Mouse (Mus musculus) NIH3T3 (cell line): ENCODE data around the gene 4931414P19Rik.
A peak's percentile ranks its signal among the peaks of the same experiment; 100 is the strongest.

Source experiments
- DNase-seq: peaks from one replicate; pipeline ENCODE4 v3.0.0-alpha.2; 2012; ENCODE audit warnings: low read depth

4931414P19Rik gene

DNA sequence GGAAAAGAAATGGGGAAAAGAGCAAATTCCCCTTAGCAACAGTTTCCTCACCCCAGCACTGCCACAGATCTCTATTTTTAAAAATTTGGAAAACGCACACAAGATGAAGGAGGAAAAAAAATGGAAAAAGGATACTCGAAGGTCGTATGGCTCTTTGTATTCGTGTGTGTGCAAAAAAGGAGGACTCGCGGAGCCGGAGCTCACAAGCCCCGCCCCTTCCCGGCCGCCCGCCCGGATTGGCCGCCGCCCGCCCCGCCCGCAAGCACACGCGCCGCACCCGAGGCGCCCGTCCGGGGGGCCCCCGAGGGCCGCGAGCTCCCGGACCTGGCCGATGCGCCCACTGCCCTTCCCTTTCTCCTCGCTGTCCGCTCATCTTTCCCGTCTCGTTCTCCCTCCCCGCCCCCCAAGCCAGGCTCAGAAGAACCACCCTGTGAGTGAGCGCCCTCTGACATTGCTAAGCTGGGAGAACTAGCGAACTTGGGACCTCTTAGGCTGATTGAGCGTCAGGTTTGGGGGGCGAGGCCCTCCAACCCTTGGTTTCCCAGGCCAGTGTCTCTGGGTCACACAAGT lies at the start of gene 4931414P19Rik:
TSS of gene 4931414P19Rik (minus strand) at position 242 of the 570 bp plus-strand sequence.
- DNase-seq = peak; percentile 85

DNA sequence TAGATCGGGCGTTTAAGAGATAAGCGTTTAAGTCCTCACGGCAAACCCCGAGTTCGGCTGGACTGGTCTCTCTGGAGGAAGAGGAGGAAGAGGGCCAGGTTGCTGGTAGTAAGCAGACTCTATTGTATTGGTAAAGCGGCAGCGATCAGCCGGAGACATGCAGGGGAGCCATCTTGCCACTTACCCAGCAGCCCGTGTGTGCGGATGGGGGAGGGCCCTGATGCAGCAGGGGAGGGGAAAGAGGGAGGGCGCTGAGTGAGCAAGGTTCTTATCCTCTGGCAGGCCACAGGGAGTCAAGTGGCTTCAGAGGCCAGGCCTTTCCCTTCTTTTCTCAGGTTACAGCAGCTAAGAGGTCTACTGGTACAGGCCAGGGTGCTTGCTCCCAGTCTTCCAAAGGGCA lies 47.7 kb upstream of the 4931414P19Rik start:
- peak; percentile 89 for DNase-seq

DNA sequence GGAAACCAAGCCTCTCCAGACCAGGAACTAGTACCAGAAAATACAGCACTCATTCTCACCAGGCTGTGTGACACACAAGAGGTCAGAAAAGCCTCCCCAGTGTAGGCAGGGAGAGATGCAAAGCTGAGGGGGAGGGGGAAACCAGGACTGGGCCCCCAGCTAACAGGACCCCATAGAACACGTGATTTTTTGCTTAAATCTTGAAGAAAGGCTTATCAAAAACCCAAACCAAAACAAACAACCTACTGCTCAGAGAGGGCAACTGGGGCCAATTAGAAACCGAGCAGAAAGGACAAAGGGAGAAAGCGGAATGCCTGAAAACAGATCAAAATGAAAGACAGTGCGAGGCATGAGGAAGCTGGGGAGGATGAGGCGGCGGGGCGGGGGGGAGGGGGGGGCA lies 47.0 kb upstream of the 4931414P19Rik start:
- no peak for DNase-seq

DNA sequence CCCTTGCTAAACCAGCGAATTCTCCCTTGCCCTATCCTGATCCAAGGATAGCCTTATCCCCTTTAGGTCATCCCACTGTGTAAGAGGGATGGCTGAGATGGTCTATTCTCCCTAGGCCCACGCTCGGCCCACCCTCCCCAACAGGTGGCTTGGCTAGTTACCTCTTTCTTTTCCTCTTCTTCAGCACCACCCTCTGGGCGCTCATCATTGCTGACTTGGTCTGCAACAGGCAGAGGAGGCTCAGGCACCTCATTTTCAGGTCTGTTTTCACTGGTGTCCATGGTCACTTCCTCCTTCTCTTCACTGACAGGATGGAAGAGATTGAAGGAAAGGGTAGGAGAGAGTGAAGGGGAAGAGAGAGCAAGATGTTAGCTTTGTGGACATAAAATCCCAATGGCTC lies 45.8 kb upstream of the 4931414P19Rik start:
- DNase-seq = no peak

DNA sequence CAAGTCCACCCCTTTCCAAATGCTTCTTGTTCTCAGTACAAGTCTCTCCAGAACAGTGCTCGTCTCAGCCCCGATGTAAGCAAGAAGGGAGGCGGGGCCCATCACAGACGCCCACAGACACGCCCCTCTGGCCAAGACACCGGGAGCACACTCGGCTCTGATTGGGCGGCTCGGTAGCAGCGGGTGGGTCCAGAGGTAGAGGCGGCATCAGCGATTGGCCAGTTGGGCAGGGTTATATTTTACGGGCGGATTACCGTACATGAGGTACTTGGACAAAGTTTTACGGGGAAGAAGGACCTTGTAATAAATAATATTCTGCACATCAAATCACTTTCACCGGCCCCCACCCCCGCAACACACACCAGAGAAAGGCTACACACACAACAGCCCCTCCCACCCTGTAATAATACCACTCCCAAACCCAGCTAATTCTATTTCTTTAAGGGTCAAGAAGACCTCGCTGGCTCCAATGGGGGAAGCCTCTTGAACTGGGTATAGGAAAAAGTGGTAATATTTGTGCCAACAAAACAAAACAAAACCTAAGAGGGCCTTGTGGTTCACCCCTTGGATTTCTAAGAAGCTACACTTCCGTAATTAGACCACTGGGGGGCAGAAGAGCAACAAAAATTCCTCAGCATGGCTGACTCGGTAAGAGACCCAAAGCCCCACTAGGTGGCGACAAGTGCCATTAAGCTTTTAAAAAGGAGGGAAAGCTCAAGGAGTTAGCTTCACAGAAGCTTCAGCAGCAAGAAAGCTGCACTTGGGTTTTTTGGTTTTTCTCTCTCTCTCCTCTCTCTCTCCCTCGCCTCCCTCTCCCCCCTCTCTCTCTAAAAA lies 45.0 kb upstream of the 4931414P19Rik start:
- peak; percentile 94 for DNase-seq

DNA sequence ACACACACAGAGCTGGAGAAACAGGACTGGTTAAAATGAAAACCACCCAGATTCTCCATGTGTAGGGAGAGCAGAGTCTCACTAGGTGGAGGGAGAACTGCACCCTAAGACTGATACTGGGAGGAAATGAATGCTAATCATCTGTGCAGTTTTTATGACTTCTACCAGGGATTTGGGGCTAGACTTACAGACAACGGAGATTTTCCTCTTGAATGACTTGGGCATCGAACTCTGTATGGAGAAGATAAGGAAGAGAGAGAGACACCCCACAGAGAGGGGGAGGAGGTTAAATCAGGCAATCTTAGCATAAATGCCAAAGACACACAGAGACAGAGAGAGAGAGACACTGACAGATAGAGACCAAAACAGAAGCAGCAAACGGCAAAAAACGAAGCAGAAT lies 42.1 kb upstream of the 4931414P19Rik start:
- DNase-seq = no peak

DNA sequence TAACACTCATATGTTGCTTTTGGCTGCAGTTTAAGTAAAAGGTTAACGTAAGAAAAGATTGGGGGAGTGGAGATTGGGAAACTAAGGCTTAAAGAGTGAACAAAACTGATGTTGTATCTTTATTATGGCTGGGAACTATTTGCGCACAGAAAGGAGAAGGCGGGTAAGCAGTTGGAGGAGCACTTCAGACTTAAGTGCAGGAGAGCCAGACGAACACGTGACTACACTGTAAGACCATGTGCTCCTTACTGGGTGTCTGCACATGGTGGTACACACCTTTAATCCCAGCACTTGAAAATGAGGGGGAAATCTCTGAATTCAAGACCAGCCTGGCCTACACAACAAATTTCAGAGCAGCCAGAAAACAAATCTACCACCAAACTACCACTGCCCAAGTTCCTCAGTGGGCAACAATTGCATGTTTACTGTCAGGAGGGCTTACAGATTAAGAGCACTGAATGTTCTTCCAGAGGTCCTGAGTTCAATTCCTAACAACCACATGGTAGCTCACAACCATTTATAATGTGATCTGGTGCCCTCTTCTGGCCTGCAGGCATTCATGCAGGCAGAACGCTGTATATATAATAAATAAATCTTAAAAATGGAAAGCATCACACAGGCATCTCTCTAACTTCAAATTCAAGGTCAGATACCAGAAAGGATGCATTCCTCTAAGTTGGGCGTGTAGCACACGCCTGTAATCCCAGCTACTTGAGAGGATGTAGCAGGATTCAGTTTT lies 41.3 kb upstream of the 4931414P19Rik start:
- no peak for DNase-seq

DNA sequence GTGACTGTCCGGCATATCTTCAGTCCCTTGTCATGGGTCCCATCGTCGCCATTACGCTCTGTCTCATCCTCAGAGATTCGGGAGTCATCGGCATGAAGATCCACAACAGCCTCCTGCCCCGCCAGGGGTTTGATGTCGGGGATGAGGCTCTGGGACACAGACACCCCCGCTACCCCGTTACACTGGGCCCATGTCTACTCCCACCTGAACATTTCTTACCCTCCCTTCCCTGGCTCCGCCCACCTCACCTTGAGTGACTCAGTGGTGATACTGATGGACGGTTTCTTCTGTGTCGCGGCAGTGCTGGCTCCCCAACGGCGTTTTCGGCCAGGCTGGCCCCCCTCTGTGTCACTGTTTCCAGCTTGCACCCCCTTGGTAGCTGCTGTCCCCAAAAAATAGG lies 40.7 kb upstream of the 4931414P19Rik start:
- DNase-seq = no peak

DNA sequence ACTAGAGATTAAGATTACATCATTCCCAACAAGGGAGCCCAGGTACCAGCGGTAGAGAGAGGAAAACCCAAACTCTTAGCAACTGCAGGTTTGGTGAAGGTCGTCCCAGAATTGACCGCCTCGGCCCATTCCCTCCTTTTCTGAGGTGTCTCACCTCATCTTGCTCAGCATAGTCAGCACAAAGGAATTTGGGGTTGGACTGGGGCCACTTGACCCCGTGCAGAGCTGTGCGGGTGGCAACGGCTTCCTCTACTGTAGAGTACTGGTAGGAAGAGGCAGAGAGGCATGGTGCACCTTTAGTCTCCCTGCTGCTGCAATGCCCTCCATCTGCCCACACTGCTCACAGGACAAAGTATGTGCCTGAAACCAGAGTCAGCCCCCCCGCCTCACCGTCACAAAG lies 38.5 kb upstream of the 4931414P19Rik start:
- peak; percentile 28 for DNase-seq

DNA sequence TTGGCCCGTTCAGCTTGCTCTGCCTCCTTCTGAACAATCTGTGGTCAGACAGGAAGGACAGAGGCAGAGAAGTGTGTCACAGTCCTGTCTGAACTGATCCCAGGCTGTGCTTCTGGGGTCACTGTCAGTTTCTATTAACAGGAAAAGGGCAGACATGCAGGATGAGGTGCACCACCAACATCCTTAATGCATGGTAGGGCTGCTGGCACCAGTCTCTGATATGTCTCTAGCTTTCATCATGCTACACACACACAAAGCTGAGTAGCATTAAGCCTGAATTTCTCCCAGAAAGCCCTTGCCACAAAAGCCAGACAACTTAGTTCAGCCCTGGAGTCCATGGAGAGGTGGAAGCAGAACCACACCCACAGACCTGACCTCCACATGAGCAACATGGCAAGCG lies 37.2 kb upstream of the 4931414P19Rik start:
- DNase-seq = no peak

DNA sequence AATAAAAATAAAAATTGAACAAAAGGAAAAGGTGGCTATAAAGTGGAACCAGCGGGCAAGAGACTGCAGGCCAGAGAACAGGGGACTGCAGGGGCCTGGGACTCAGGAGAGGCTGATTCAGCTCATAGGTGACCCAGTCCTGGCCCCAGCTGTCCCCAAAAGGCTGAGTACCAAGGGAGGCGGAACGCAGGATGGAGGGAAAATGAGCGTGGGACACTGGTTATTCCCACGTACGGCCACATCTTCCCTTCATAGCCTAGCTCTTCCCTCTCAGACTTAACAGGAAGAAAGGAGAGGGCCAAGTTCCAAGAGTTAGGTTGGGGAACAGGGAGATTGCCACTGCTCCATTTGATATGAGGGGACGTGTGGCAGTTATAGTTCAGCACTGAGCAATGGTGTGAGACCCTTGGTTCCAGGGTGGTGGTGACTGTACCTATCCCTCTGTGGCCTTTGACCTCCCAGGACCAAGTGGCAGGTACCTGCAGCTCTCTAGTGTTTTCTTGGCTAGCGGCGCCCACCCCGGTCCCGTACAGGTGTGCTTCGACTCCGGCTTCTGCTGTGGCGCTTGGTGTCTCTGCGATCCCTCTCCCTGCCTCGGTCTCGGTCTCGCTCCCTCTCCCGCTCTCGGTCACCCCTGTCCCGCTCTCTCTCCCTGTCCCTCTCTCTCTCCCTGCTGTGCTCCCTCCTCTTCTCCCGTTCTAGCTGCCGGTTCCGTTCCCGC lies 36.6 kb upstream of the 4931414P19Rik start:
- DNase-seq = no peak

DNA sequence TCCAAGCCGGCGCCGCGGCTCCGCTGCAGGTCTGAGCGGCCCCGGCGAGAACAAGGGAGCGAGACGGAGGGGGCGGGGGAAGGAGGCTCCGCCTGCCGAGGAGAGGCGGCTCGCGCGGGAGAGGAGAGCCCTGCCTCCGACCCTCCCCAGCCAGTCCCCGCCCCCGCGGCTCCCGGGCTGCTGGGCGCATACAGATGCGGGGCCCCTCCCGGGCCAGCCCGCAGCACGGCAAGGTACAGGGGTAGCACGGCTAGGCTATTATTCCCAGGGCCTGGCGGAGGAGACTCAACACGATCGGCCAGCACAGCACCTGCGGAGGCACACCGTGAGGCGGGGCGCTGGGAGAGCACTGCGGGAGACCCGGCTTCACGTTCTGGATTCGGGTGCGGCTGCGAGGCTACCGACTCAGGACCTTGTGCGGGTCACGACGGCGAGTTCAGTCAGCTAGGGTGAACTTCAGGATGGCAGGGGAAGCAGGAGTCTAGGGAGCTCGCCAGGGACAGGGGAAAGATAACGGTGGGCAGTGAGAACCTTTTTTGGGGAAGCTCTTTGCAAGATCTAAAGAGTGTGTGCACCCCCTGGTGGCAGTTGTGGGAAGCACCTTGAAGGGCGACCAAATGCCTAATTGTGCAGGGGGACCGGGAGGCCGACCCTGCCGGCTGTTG lies 35.6 kb upstream of the 4931414P19Rik start, which contains the start of gene Cdh24:
TSS of gene Cdh24 (minus strand) at position 60 of the 665 bp plus-strand sequence.
- peak; percentile 88 for DNase-seq

DNA sequence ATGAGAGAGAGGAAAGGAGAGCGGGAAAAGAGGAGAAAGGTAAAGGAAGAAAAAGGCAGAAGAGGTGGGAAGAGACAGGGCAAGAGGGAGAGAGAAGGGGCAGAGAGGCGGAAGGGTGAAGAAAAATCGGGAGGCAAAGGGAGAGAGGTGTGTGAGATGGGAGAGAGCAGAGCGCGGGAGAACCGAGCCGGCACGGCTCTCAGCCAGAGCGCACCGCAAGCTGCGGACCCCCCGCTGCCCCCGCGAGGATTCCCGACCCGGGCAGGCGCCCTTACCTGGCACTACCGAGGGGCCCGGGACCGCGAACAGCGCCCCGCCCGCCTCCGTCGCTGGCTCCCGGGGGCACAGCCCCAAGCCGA lies 35.1 kb upstream of the 4931414P19Rik start, which contains the start of gene Gm17606:
TSS of gene Gm17606 (plus strand) at position 7 of the 359 bp plus-strand sequence.
- no peak for DNase-seq

DNA sequence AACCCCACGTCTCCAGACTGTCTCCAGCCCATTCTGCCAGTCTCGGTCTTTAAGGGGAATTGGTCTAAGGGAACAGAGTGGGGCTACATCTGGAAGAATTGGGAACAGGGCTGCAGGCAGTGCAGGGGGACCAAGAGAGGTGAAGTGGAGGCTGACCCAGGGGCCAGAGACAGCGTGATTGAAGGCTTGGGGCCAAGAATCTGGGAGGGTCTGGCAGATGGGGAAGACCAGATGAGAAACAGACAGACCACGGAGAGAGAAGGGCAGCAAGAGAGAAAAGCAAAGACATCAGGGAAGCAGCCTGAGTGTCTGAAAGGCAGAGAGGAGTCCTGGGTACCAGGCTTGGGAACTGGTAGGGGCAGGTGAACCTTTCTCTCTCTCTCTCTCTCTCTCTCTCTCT lies 34.3 kb upstream of the 4931414P19Rik start:
- no peak for DNase-seq

DNA sequence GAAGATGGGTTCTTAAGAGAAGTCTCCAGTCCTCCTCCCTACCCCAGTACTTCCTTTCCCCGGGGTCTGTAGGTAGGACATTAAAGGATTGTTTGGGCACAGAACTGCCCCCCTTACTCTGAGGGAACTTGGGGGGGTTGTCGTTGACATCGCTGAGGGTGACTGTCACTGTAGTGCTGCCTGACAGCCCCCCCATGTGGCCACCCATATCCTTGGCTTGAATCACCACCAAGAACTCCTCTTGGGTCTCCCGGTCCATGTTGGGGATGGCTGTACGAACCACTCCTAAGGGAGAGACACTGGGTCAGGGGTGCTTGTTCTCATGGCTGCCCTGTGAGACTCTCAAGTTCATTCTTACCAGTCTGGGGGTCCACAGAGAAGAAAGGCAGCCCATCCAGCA lies 32.4 kb upstream of the 4931414P19Rik start:
- no peak for DNase-seq

DNA sequence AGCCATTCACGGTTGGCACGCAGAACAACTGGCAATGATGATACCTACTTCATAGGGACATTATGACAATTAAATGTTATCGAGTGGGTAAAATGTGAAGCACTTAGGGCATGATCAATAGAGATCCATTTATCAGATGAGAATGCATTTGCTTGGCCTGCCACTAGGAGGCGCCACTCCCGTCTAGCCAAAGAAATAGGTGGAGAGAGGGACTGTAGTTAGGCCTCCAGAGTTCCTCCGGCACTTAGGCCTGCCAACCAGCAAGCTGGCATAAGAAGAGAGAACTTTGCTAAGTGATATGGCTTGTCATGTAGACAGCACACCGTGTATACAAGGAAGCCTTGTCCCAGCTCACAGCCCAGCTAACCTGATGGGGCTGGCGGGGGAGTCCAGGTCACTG lies 31.2 kb upstream of the 4931414P19Rik start:
- DNase-seq = peak; percentile 50

DNA sequence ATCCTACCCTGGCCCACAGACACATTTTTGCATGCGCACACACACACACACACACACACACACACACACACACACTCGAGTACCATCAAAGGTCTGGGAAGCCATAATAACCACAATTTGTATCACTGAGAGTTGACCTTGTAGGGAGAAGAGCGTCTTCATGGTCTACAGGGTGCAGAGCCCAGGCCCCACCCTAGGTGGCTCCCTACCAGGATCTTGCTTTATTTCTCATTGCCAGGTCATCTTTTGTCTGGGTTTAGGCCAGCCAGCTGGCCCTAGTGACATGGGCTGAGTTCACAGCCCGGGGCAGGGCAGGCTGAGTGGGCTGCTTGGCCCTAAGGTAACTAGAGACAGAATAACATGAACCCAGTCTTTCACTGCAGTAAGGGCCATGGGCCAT lies 28.4 kb upstream of the 4931414P19Rik start:
- no peak for DNase-seq

DNA sequence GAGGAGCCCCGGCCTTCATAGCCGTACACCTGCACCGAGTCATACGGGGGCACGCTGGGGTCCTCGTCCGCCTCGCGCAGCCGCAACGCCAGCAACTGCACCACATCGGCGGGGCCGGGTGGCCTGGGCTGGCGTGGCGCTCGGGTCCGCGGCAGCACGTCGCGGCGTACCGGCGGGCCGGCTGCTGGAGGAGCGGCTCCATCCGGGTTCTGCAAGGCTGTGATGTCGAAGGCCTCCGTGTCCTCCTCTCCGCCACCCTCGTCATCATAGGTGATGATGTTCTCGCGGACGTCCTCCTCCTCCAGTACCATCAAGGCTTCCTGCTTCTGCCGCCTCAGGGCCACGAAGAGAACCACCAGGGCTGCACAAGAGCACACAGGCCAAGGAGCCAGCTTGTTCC lies 26.5 kb upstream of the 4931414P19Rik start:
- no peak for DNase-seq

DNA sequence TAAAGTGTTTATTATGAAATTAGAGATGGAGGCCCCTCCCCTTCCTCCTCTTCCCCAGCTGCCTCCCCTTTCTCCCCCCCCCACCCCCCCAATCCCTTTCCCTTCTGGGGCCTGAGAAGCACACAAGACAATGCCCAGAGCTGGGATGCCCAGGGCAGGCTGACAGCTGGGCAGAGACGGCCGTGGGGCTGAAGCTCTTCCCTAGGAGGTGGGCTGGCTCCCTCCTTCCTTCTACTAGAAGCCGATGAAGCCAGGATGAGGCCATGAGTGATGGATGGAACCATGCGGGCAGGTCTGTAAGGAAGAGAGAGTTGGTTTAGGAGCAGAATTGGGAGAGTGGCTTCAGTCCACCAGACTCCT lies 25.4 kb upstream of the 4931414P19Rik start:
- no peak for DNase-seq

DNA sequence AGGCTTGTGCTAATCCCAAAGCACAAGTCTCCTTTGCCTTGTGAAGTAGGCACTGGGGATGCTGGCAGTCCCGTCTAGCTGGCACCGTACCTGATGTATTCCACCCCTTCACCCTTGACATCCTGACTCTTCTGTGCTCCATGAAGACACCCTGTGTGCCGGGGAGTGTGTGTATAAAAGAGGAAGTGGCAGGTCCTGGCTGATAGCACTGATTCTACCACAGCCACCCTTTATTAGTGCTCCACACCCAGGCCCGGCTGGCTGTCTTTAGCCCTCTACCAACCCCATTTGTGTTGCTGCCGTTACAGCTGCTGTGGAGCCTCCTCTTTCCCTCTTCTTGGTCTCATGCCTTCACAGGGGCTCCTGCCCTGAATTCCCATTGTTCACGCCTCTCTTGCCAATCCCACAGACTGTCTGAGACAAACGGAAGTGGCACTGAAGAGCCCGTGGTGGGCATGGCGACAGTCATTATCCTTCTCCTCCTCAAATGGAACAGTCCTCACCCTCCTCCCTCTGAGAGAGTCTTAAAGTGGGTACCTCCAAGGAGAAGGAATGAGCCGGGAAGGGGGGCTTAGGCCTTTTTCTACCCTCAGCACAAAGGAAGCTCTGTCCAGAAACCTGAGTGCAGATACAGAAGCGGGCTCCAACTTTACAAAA lies 24.9 kb upstream of the 4931414P19Rik start:
- no peak for DNase-seq

DNA sequence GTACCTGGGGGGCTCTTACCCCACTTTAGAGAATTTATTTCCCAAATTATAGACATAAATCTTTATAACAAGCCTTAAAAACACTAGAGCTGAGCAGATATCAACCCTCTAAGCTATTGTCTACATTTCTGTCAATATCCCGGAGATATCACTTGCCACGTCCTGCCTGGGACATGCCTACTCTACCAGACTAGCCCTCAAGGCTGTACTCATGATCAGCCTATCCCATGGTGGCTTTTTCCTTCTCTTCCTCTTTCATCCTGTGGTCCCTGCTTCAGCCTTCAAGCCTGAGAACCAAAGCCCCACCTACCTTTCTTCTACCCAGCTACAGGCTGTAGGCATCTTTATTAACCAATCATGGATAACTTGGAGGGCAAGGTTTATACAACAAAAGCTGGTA lies 24.0 kb upstream of the 4931414P19Rik start:
- DNase-seq = no peak
